Mouse (Mus musculus) cerebellum, adult 18-20 months (tissue): ENCODE results near the gene Fgfr3.
A peak's percentile ranks its signal among the peaks of the same experiment; 100 is the strongest.

Source experiments
- DNase-seq, 2 experiments: peaks; one replicate each; pipeline ENCODE4 v3.0.0; 2021

Gene Fgfr3

DNA sequence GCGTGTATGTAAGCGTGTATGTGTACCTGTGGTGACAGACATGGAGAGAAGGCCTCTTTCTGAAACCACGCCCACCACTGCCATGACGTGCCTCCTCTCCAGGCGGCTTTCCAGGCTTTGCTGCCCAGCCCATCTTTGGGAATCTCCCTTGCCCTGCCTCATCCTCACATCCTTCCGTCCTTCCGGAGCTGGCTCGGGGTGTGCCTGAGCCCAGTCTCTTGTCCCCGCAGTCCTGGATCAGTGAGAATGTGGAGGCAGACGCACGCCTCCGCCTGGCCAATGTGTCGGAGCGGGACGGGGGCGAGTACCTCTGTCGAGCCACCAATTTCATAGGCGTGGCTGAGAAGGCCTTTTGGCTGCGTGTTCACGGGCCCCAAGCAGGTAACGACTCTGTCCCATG, 9.6 kb downstream of the Fgfr3 start:
- no peak for DNase-seq

DNA sequence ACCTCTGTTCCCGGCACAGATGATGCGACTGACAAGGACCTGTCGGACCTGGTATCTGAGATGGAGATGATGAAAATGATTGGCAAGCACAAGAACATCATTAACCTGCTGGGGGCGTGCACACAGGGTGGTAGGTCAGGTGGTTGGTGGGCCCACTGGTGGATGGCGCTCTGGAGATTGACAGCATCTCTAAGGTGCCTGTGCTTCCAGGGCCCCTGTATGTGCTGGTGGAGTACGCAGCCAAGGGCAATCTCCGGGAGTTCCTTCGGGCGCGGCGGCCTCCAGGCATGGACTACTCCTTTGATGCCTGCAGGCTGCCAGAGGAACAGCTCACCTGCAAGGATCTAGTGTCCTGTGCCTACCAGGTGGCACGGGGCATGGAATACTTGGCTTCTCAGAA, 12.4 kb downstream of the Fgfr3 start:
- DNase-seq = no peak

DNA sequence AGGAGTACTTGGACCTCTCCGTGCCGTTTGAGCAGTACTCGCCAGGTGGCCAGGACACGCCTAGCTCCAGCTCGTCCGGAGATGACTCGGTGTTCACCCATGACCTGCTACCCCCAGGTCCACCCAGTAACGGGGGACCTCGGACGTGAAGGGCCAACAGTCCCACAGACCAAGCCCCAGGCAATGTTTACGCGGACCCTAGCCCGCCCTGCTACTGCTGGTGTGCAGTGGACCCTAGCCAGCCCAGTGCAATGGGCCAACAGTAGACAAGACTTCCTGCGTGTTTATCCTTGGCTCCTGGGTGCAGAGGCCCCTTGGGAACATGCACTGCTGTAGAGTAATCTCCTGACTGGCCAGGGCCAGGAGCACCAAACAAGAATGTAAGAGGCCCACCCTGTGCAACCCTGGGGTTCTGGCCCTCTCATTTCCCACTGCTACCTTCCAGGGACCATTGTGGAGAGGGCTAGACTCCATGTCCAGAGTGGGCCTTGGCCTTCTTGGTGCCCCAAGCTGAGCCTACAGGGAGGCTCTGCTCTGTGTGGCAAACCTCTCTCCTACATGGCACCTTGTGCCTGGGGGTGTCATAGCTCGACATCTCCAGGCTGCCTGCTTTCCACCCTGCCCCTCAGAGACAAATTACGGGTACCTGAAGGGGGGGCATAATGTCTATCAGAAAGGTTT, 14.1 kb downstream of the Fgfr3 start:
- DNase-seq = no peak

DNA sequence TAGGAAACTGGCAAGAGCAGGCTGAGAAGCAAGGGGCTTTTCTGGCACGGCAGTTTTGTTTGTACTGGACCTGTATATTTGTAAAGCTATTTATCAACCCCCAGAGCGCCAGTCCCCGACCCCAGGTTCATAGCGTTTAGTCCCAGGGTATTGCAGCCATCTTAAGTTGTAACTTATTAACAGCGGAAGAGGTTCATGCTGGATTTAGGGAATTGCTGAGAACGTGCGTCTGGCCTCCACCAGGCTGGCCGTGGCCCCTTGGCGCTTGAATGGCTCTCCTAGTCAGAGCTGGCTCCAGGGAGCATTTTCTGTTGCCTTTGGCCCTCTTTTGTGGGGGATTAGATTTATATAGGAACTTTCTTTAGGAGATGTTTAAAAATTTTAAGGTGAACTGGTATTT, 14.8 kb downstream of the Fgfr3 start:
- DNase-seq = no peak

DNA sequence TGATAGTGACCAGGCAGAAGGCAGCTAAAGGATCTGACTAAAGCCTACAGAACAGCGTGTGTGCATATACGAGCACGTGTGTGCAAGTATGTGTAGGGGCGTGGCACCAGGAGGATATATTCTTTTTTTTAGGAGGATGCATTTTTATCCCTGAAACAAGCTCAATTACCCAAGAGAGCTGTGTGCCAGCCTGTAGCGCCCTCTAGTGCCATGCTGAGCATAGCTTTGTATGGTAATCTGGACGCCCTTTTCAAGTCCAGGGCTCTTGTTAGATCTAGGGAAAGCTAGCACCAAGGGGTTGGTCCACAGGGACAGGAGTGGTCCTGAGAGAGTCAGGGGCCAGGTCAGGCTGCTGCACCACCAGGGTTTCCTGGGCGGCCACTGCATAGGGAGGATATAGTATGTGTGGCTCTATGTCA, 16.4 kb downstream of the Fgfr3 start:
- DNase-seq = peak; percentile 62 to 69

DNA sequence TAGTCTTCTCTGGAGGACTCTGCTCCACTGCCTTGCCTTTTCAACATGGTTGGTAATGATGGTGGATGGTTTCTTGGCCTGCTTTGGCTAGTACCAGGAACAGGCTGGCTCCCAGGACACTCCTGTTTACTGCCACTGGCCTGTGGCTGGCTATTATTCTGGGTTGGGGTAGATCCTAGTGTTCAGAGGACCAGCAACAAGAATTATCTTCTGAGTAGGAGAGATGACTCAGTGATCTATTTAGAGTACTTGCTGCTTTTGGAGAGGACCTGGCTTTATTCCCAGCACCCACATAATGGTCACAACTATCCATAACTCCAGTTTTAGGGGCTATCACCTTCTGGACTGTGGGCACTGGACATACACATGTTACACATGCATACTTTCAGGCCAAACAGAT, 16.9 kb downstream of the Fgfr3 start:
- no peak for DNase-seq

DNA sequence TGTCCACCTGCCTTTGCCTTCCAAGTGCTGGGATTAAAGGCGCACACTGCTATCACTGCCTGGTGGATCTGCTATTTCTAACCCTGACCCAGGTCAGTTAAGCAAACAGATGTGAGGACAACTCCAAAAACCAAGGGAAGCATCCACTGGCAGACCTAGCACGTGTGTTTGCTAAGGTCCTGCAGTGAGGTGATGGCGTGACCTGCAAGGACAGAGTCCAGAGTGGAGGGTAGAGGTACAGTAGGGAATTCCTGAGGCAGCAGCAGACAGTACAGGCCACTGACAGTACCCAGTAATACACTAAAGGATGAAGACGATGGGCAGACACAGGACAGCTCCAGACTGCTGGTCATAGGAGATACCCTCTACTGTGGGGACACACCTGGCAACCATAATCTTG, 19.1 kb downstream of the Fgfr3 start:
- DNase-seq = no peak

DNA sequence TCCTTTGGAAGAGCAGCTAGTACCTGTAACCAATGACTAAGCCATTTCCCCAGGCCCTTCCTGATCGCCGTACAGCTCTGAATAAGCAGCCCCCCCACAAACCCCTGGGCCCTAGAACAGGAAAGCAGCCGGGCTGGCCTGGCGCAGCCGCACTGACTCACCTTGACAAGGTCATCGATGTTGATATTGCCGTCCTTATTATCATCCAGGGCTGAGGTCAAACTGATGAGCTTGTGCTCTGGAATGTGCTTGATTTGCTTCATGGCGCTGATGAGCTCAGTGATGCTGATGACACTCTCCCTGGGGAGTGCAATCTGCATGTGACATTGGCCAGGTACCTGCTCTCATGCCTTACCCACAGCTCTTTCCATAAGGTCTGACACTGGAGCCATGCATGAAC, 22.0 kb downstream of the Fgfr3 start:
- DNase-seq = no peak

DNA sequence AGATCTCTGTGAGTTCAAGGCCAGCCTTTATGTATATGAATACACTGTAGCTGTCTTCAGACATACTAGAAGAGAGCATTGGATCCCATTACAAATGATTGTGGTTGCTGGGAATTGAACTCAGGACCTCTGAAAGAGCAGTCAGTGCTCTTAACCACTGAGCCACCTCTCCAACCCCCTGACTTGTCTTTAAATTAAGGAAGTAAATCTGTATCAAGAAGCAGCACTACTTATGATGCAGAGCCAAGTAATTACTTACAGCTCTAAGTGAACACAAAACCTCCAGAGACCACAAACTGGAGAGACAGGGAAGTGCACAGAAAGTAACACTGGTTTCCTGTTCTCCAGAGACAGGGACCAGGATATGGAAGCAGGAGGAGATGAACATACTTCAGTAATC, 55.7 kb downstream of the Fgfr3 start:
- no peak for DNase-seq

DNA sequence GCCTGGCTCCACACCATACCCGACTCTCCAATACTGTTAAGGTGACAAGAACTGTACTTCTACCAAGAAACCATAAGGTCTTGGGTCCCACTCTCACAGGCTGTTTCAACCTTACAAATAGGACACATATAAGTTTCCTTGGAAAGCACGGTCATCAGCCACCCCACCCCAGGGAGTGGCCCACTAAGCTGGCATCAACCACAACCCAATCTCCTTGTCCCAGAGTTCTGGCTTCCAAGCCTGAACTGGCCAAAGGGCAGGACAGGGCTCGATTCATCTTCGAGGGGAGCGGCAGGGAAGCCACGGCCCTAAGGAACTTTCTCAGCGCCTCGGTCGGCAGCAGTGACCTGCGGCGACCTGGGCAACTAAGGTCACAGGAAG, 60.5 kb downstream of the Fgfr3 start:
- DNase-seq = no peak

DNA sequence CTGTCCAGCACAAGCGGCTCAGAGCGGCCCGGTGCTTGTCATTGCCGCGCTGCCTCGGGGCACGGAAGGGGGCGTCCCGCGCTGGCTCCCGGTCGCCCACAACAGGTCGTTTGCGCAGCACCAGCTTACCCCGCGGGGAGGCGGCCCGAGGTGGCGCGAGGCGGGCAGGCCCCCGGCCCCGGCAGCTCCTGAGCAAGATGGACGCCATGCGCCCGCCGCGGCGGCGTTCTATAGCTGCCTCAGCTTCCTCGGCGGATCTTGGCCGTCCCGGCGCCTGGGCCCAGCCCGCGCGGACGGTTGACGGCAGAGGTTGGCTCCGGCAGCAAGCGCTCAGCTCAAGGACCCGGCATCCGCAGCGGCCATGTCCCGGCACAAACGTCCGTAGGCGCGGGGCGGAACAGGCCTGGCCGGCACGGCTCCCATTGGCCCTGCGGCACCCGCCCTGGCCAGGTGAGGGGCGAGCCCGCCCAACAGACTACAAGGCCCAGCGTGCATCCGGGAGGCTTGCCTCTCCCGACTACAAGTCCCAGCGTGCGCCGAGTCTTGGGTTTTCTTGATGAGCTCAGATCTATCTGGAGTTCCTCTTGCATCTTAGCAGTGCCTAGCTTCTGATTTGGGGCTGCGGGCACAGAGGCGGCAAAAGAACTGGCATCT, 61.0 kb downstream of the Fgfr3 start, which contains the start of gene Letm1:
Gene Letm1, minus strand, starts transcription at position 473 of the 654 bp plus-strand sequence.
- DNase-seq = peak; percentile 96 to 98

DNA sequence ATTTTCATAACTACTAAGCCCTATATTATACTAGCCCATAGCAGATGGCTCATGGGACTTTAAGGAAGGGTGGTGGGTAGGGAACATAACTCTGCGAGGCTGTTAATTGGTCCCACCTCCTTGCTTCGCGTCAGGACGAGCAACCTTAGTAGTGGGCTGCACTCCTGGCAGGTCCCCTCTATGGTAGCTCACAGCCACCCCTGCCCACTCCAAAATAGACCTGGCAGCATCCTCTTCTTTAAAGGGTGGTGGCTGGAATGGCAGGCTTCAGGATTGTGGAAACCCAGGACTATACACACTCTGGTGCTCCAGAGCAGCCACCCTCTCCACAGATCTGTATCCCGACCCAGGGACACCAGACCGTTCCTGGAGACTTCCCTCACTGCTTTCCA, 61.5 kb downstream of the Fgfr3 start:
- no peak for DNase-seq
